In the genomic region with DNA sequence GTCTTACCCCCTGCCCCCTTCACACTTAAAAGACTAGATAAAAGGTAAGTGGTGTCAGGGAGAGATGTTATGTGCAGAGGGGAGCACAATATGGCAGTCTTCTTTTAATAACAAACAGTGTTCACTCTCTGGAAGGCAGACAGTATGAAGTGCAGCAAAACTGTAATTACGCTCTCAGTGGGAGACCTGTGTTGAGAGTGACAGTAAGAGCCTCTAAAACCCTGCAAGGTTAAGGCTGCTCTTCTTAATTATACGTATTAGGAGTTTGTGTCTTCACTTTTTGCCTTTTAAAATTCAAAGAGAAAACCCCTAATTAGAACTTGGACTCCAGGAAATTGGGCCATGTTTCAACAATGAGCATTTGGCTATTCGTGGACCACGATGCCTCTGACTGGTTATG, we compare ENCODE assay signal across 15 mouse cellular contexts.
"Had no signal": no experiment of that assay in that cellular context is flagged by ENCODE, and none has a peak within 500 bp of the region (broad histone marks: within the 10 kb centered on the region; RNA-seq: fewer than 3 reads in every experiment).

No protein-coding gene starts in this region.

- H3K9ac ChIP-seq: kidney, embryonic 15.5 days; limb, embryonic 12.5 days; liver, embryonic 13.5 days; liver, postnatal 0 days; lung, embryonic 15.5 days; midbrain, embryonic 15.5 days had no signal

- H3K27ac ChIP-seq: kidney, embryonic 15.5 days; left cerebral cortex, adult 2 months; limb, embryonic 12.5 days; liver, embryonic 13.5 days; lung, embryonic 15.5 days; macrophage; midbrain, embryonic 15.5 days had no signal

- H3K4me3 ChIP-seq: kidney, embryonic 15.5 days; left cerebral cortex, adult 2 months; limb, embryonic 12.5 days; liver, embryonic 13.5 days; lung, embryonic 15.5 days; megakaryocyte, embryonic 14.5 days; midbrain, embryonic 15.5 days had no signal

- H3K27me3 ChIP-seq: kidney, embryonic 15.5 days; limb, embryonic 12.5 days; liver, embryonic 13.5 days; lung, embryonic 15.5 days; megakaryocyte, embryonic 14.5 days; midbrain, embryonic 15.5 days had no signal

- ATAC-seq: liver, postnatal 0 days; midbrain, embryonic 15.5 days had no signal

- H3K9me3 ChIP-seq: kidney, embryonic 15.5 days; limb, embryonic 12.5 days; liver, embryonic 13.5 days; lung, embryonic 15.5 days; midbrain, embryonic 15.5 days had no signal

- H3K36me3 ChIP-seq: kidney, embryonic 15.5 days; limb, embryonic 12.5 days; liver, embryonic 13.5 days; lung, embryonic 15.5 days; midbrain, embryonic 15.5 days had no signal

- H3K4me1 ChIP-seq: liver, embryonic 13.5 days; lung, embryonic 15.5 days; megakaryocyte, embryonic 14.5 days; midbrain, embryonic 15.5 days had no signal

- H3K4me2 ChIP-seq: kidney, embryonic 15.5 days; limb, embryonic 12.5 days; liver, embryonic 13.5 days; lung, embryonic 15.5 days; midbrain, embryonic 11.5 days; midbrain, embryonic 15.5 days had no signal

- DNase-seq: liver; liver, embryonic 13.5 days; liver, postnatal 0 days; lung, postnatal 14 days; right cerebral cortex, adult 18-20 months; right cerebral cortex, postnatal 25 days; thymus, postnatal 4 days had no signal
